Mouse (Mus musculus) liver, embryonic 13.5 days (tissue): ENCODE results near the gene Pacs1. TPM values are rescaled to one million over a fixed set of nuclear protein-coding genes. Genes with fewer than 3 reads are reported as not detected.
A peak's percentile ranks its signal among the peaks of the same experiment; 100 is the strongest.

Source experiments
- ATAC-seq: fragments of 200-750 bp; cut with Nextera tagmentation; 2 replicates; pipeline ENCODE4 v1.8.0; 2017; ENCODE audit warnings: low read depth, mild to moderate bottlenecking, moderate number of reproducible peaks, moderate library complexity
- DNase-seq: peaks from one replicate; pipeline ENCODE4 v3.0.0; 2022
- H3K27ac ChIP-seq: fragments of 300-500 bp; sonication (generic); 2 replicates; pipeline ENCODE4 v1.5.1; 2015; ENCODE audit warnings: moderate library complexity, mild to moderate bottlenecking, inconsistent platforms
- H3K27me3 ChIP-seq: fragments of 300-500 bp; sonication (generic); 2 replicates; pipeline ENCODE4 v1.6.1; 2015; ENCODE audit warnings: mild to moderate bottlenecking, inconsistent platforms
- H3K36me3 ChIP-seq: fragments of 300-500 bp; sonication (generic); 2 replicates; pipeline ENCODE4 v1.6.1; 2015; ENCODE audit warnings: mild to moderate bottlenecking, inconsistent platforms
- H3K4me1 ChIP-seq: fragments of 300-500 bp; sonication (generic); replicated peaks from 2 replicates; pipeline ENCODE4 v1.6.1; 2015; ENCODE audit warnings: inconsistent platforms
- H3K4me2 ChIP-seq: fragments of 300-500 bp; sonication (generic); 2 replicates; pipeline ENCODE4 v1.6.1; 2015; ENCODE audit warnings: inconsistent platforms, mild to moderate bottlenecking, moderate library complexity
- H3K4me3 ChIP-seq: fragments of 300-500 bp; sonication (generic); replicated peaks from 2 replicates; pipeline ENCODE4 v1.5.1; 2015; ENCODE audit warnings: mild to moderate bottlenecking, inconsistent platforms
- H3K9ac ChIP-seq: fragments of 300-500 bp; sonication (generic); 2 replicates; pipeline ENCODE4 v1.6.1; 2015; ENCODE audit warnings: mild to moderate bottlenecking, inconsistent platforms
- H3K9me3 ChIP-seq: fragments of 300-500 bp; sonication (generic); replicated peaks from 2 replicates; pipeline ENCODE4 v1.6.1; 2016; ENCODE audit warnings: inconsistent platforms
- WGBS: fragments of 180-500 bp; shearing (Covaris S2); methylation state at CpG from one replicate; pipeline ENCODE4 v1.1.7; 2015; ENCODE audit not compliant: insufficient replicate concordance; 5-methylcytosine and 5-hydroxymethylcytosine counted together
- polyA plus RNA-seq: library from polyadenylated mRNA; unstranded; fragments of >200 nt; fragmentation: Nextera tagmentation; extraction: Ambion mirVana; gene quantifications from 2 replicates; pipeline ENCODE4 v1.2.1, GENCODE M21; 2015

Pacs1 gene
- polyA plus RNA-seq, 1 experiment from 2014 or later: 7.7 TPM

DNA sequence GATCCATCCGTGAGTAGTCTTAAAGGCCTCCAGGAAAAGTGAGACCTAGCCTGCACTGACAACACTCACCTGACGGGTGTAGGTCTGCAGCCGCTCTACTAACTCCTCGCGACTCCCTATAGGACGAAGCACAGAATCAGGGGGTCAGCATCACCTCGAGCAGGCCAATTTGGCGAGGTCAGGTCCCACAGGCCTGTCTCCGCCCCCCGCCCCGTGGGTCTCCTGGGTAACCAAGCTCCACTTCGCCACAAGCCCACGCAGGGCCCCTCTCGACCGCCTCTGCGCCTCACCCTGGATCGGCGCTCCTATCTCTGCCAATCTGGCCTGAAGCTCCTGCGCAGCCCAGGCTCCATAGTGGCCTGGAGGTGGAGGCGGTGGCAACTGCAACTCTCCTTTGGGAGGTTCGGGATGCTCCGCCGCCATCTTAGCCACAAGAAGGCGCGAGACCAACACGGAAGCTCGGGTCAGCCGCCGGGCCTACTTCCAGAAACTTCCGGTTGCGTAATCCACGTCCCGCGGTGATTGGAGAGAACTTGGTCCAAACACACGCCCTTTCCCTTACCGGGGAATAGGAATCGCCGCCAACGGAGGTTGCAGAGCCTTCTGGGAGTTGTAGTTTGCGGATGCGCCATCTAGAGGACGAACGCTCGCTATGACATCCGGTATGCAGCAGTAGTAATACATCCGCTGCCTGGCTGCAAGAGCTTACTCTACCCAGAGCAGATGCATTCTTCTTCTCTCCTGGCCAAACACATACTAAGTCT, 22.2 kb upstream of the Pacs1 start, which contains the start of gene Sf3b2:
Sf3b2 (minus strand) TSS at position 484 of the 764 bp plus-strand sequence.
- under 1% methylated on average over 46 of the region's 46 CpGs for WGBS
- peaks cover 24% of the 10 kb centered on the region for H3K27me3 ChIP-seq

DNA sequence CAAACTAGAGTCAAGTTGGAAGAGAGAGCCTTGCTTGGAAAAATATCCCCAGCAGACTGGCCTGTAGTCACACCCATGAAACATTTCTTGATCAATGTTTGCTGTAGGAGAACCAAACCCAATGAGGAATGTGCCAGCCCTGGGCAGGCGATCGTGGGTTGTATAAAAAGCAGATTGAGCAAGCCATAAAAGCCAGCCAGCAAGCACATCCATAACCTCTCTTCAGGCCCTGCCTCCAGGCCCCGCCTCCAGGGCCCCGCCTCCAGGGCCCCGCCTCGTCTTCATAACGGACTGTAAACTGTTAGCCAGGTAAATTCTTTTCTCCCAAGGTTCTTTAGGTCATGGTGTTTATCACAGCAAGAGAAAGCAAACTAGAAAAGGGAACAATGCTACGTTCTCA, 5.5 kb upstream of the Pacs1 start:
- H3K27ac ChIP-seq: no peak overlapping the region
- ATAC-seq (no peak), DNase-seq (no peak)
- WGBS: 69% methylated on average over 8 of the region's 8 CpGs
- no peaks in the 10 kb centered on the region for H3K9me3 ChIP-seq
- no peak overlapping the region for H3K4me3 ChIP-seq
- peaks cover 25% of the 10 kb centered on the region for H3K4me1 ChIP-seq
- H3K9ac ChIP-seq: no peak overlapping the region
- no peaks in the 10 kb centered on the region for H3K27me3 ChIP-seq
- H3K36me3 ChIP-seq: peaks cover 87% of the 10 kb centered on the region
- H3K4me2 ChIP-seq: no peak overlapping the region

More for the DNA sequence above, 22.2 kb upstream of the Pacs1 start, which contains the start of gene Sf3b2:
- Histone ChIP-seq H3K9ac (peak within 1 kb of the TSS; percentile 86), H3K27ac (peak within 1 kb of the TSS; percentile 79), H3K4me2 (peak within 1 kb of the TSS; percentile 89), H3K4me3 (peak within 1 kb of the TSS; percentile 85), H3K9me3 (no peaks in the 10 kb centered on the region), H3K36me3 (peaks cover 40% of the 10 kb centered on the region), H3K4me1 (peaks cover 39% of the 10 kb centered on the region)
- ATAC-seq (peak; percentile 94), DNase-seq (peak; percentile 97)

GRCm38 (mm10) chr19:5277140-5277539, 4.2 kb upstream of the Pacs1 start:
- no peak for DNase-seq
- H3K36me3 ChIP-seq: peaks cover 75% of the 10 kb centered on the region
- 84% methylated on average over 3 of the region's 3 CpGs for WGBS

DNA sequence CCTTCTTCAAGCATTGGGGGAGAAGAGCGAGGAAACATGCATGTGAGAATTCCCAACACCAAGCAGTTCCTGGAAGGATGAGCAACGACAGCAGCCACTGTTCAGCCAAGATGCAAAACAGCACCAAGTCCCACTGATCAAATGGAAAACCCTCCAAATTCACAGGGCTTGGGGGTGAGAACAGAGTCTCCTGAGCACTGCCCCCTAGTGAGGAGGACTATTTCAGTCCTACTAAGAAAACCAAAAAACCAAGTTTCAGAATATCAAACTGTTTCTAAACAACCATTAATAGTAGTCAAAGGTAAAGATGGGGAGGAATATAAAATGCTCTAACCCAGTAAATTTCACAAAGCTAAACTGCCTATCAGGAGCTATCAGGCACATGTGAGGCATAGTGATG, 3.6 kb upstream of the Pacs1 start:
- H3K4me2 ChIP-seq: no peak overlapping the region
- WGBS: 90% methylated on average over 2 of the region's 2 CpGs
- no peak for ATAC-seq

More at GRCm38 (mm10) chr19:5277140-5277539, 4.2 kb upstream of the Pacs1 start:
- Histone ChIP-seq H3K4me2 (no peak overlapping the region), H3K4me3 (no peak overlapping the region), H3K27me3 (no peaks in the 10 kb centered on the region), H3K9ac (no peak overlapping the region), H3K27ac (no peak overlapping the region), H3K4me1 (peaks cover 34% of the 10 kb centered on the region), H3K9me3 (no peaks in the 10 kb centered on the region)
- no peak for ATAC-seq

DNA sequence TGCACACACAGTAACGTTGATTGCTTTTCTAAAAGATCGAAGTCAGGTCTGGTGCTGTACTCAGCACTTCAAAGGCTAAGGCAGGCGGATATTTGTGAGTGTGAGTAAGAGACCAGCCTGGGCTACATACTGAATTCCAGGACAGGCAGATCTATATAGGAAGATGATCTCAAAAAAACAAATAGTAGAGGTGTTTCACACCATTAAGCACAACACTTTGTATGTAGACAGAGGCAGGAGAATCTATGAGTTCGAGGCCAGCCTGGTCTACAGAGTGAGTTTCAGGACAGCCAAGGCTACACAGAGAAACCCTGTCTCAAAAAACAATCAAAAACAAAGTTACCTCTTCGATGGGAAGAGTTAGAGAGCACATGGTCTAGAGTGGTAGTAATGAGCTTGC, 2.8 kb upstream of the Pacs1 start:
- Histone ChIP-seq H3K27me3 (no peaks in the 10 kb centered on the region), H3K4me3 (no peak overlapping the region), H3K27ac (no peak overlapping the region), H3K9ac (no peak overlapping the region), H3K4me2 (no peak overlapping the region), H3K9me3 (no peaks in the 10 kb centered on the region), H3K36me3 (peaks cover 61% of the 10 kb centered on the region), H3K4me1 (peaks cover 46% of the 10 kb centered on the region)
- 82% methylated on average over 5 of the region's 5 CpGs for WGBS
- DNase-seq (no peak), ATAC-seq (no peak)

More for the DNA sequence above, 3.6 kb upstream of the Pacs1 start:
- Histone ChIP-seq H3K9me3 (no peaks in the 10 kb centered on the region), H3K27me3 (no peaks in the 10 kb centered on the region), H3K9ac (no peak overlapping the region), H3K4me3 (no peak overlapping the region), H3K4me1 (peaks cover 40% of the 10 kb centered on the region), H3K36me3 (peaks cover 69% of the 10 kb centered on the region), H3K27ac (no peak overlapping the region)
- no peak for DNase-seq

GRCm38 (mm10) chr19:5274641-5275040, 1.7 kb upstream of the Pacs1 start:
- DNase-seq (no peak), ATAC-seq (no peak)
- H3K9me3 ChIP-seq: no peaks in the 10 kb centered on the region
- peaks cover 56% of the 10 kb centered on the region for H3K4me1 ChIP-seq
- H3K36me3 ChIP-seq: peaks cover 54% of the 10 kb centered on the region
- H3K9ac ChIP-seq: no peak overlapping the region
- peak overlapping the region; percentile 82 for H3K27ac ChIP-seq
- H3K4me3 ChIP-seq: no peak overlapping the region
- H3K27me3 ChIP-seq: no peaks in the 10 kb centered on the region
- no peak overlapping the region for H3K4me2 ChIP-seq
- 72% methylated on average over 13 of the region's 13 CpGs for WGBS

DNA sequence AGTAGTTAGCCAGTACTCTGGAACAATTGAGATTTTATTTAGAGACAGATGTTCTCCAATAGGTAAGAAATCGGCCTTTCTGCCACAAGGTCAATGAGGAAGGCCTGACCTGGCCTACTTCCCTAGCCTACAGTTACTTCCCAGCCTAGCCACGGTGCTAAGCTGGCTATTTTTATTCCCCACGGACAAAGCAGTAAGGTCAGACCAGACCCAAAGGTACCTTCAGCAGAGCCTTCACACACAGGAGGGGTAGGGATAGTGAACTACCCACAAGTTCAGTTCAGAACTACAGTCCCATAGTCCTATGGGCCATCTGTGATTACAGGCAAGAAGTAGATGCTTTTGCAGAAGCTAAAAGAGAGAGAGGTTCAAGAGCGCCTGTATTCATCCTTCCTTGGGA, 997 bp upstream of the Pacs1 start:
- H3K4me2 ChIP-seq: peak overlapping the region; percentile 100
- peak overlapping the region; percentile 90; the same call in 1 of the 2 replicates for H3K4me3 ChIP-seq
- no peaks in the 10 kb centered on the region for H3K9me3 ChIP-seq
- no peaks in the 10 kb centered on the region for H3K27me3 ChIP-seq
- DNase-seq: no peak
- peaks cover 61% of the 10 kb centered on the region for H3K4me1 ChIP-seq
- H3K27ac ChIP-seq: peak overlapping the region; percentile 82
- ATAC-seq: no peak
- peaks cover 47% of the 10 kb centered on the region for H3K36me3 ChIP-seq
- WGBS: 55% methylated on average over 4 of the region's 4 CpGs
- H3K9ac ChIP-seq: peak overlapping the region; percentile 92

DNA sequence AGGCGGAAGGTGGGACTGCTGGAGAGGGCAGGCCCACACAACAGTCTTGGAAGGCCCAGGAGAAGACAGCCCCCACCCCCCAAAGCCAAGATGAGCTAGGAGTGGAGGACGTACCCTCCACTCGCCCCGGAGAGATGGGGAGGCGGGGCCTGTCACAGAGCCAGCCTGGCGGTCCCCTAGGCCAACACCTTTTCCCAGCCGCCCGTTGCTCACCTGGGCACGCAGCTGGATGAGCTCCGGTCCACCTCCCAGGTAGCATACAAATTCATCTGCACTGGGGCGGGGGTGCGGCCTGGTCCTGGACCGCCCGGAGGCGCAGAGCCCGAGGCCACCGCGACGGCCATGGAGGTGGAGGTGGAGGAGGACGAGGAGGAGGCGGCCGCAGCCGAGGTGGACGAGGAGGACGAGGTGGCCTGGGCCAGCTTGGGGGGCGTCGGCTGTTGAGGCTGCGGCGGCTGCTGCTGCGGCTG, 558 bp downstream of the Pacs1 start:
- H3K27me3 ChIP-seq: no peaks in the 10 kb centered on the region
- peak overlapping the region; percentile 90 for H3K4me3 ChIP-seq
- peak overlapping the region; percentile 92 for H3K9ac ChIP-seq
- WGBS: 1% methylated on average over 22 of the region's 30 CpGs
- DNase-seq (peak; percentile 33), ATAC-seq (peak; percentile 30)
- H3K4me2 ChIP-seq: peak overlapping the region; percentile 100
- H3K27ac ChIP-seq: peak overlapping the region; percentile 86
- peaks cover 70% of the 10 kb centered on the region for H3K4me1 ChIP-seq
- H3K9me3 ChIP-seq: no peaks in the 10 kb centered on the region
- H3K36me3 ChIP-seq: peaks cover 31% of the 10 kb centered on the region

DNA sequence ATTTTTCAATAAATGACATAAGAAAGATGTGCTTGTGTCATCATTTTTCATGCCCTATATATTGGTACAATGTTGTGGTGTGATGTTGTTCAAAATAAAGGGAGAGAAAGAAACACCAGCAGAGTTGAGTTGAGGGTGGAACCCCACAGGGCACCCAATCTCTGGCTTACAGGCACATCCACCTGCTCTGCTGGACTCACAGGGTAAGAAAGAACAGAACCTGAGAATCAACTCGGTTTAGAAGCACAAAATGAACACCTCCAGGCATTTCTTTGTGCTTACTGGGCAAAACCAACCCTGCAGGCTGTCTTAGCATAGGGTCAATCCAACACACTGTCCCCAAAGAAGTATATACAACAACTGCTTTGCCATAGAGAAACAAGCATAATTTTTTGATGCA, 1.5 kb downstream of the Pacs1 start:
- Histone ChIP-seq H3K4me3 (peak overlapping the region; percentile 90), H3K4me1 (peaks cover 79% of the 10 kb centered on the region), H3K27me3 (no peaks in the 10 kb centered on the region), H3K4me2 (peak overlapping the region; percentile 100), H3K9me3 (no peaks in the 10 kb centered on the region), H3K27ac (peak overlapping the region; percentile 86), H3K9ac (peak overlapping the region; percentile 92), H3K36me3 (peaks cover 25% of the 10 kb centered on the region)
- DNase-seq (no peak), ATAC-seq (no peak)
- WGBS: 20% methylated on average over 1 of the region's 1 CpGs

GRCm38 (mm10) chr19:5269392-5269791, 3.5 kb downstream of the Pacs1 start:
- Histone ChIP-seq H3K4me3 (peak overlapping the region; percentile 13; the same call in 1 of the 2 replicates), H3K4me2 (peak overlapping the region; percentile 51), H3K36me3 (peaks cover 7% of the 10 kb centered on the region), H3K4me1 (peaks cover 90% of the 10 kb centered on the region), H3K9ac (peak overlapping the region; percentile 18), H3K27ac (peak overlapping the region; percentile 80), H3K9me3 (no peaks in the 10 kb centered on the region), H3K27me3 (no peaks in the 10 kb centered on the region)
- ATAC-seq (peak; percentile 47), DNase-seq (peak; percentile 41)
- 16% methylated on average over 5 of the region's 5 CpGs for WGBS

GRCm38 (mm10) chr19:5268875-5269274, 4.0 kb downstream of the Pacs1 start:
- Histone ChIP-seq H3K4me1 (peaks cover 85% of the 10 kb centered on the region), H3K27ac (peak overlapping the region; percentile 90), H3K36me3 (peaks cover 1% of the 10 kb centered on the region), H3K27me3 (no peaks in the 10 kb centered on the region), H3K9ac (peak overlapping the region; percentile 28; the same call in 1 of the 2 replicates), H3K4me3 (no peak overlapping the region), H3K4me2 (peak overlapping the region; percentile 42), H3K9me3 (no peaks in the 10 kb centered on the region)
- WGBS: 15% methylated on average over 3 of the region's 3 CpGs
- ATAC-seq (peak; percentile 39), DNase-seq (peak; percentile 38)
